Mouse (Mus musculus): ENCODE measurements around the gene Lin7a. TPM values are rescaled to one million over a fixed set of nuclear protein-coding genes. Genes with fewer than 3 reads are reported as not detected.

Lin7a gene
- polyA plus RNA-seq, 1 experiment from 2014 or later = 2.0 TPM

- no peak for ATAC-seq (replicated peaks; ENCODE audit: extremely low read depth, insufficient read depth, low FRiP score)
- H3K27me3 ChIP-seq (ENCODE audit: control insufficient read depth, insufficient read depth, low read length) = no peaks in the 10 kb centered on the region
- 80% methylated on average over 6 of the region's 6 CpGs for whole genome bisulfite sequencing
- no peaks in the 10 kb centered on the region for H3K4me1 ChIP-seq (ENCODE audit: control insufficient read depth, insufficient read depth, low read length)
- no peaks in the 10 kb centered on the region for H3K9me3 ChIP-seq (replicated peaks; ENCODE audit: control insufficient read depth, low read length)
- H3K4me3 ChIP-seq (ENCODE audit: low read length) = no peak overlapping the region
- no peak overlapping the region for H3K9ac ChIP-seq (ENCODE audit: low read length)
- H3K4me2 ChIP-seq (ENCODE audit: low read depth, low read length) = no peak overlapping the region
- no peaks in the 10 kb centered on the region for H3K36me3 ChIP-seq (ENCODE audit: control insufficient read depth, insufficient read depth)
- H3K27ac ChIP-seq (ENCODE audit: low read length) = no peak overlapping the region
Measured at GRCm38 (mm10) chr10:107247001-107247670, 24.4 kb upstream of the Lin7a start.

- no peak for ATAC-seq (replicated peaks; ENCODE audit: extremely low read depth, insufficient read depth, low FRiP score)
- WGBS = 87% methylated on average over 8 of the region's 8 CpGs
- no peaks in the 10 kb centered on the region for H3K36me3 ChIP-seq (ENCODE audit: control insufficient read depth, insufficient read depth)
- H3K9ac ChIP-seq (ENCODE audit: low read length) = no peak overlapping the region
- H3K27ac ChIP-seq (ENCODE audit: low read length) = no peak overlapping the region
- H3K4me3 ChIP-seq (ENCODE audit: low read length) = no peak overlapping the region
- no peak overlapping the region for H3K4me2 ChIP-seq (ENCODE audit: low read depth, low read length)
- no peaks in the 10 kb centered on the region for H3K27me3 ChIP-seq (ENCODE audit: control insufficient read depth, insufficient read depth, low read length)
- H3K4me1 ChIP-seq (ENCODE audit: control insufficient read depth, insufficient read depth, low read length) = no peaks in the 10 kb centered on the region
- H3K9me3 ChIP-seq (replicated peaks; ENCODE audit: control insufficient read depth, low read length) = no peaks in the 10 kb centered on the region
Measured at GRCm38 (mm10) chr10:107248481-107248880, 23.0 kb upstream of the Lin7a start.

- no peak for ATAC-seq (replicated peaks; ENCODE audit: extremely low read depth, insufficient read depth, low FRiP score)
- H3K27ac ChIP-seq (ENCODE audit: low read length) = no peak overlapping the region
- WGBS = 66% methylated on average over 7 of the region's 7 CpGs
- no peak overlapping the region for H3K4me3 ChIP-seq (ENCODE audit: low read length)
- H3K27me3 ChIP-seq (ENCODE audit: control insufficient read depth, insufficient read depth, low read length) = no peaks in the 10 kb centered on the region
- no peak overlapping the region for H3K9ac ChIP-seq (ENCODE audit: low read length)
- no peaks in the 10 kb centered on the region for H3K36me3 ChIP-seq (ENCODE audit: control insufficient read depth, insufficient read depth)
- H3K9me3 ChIP-seq (replicated peaks; ENCODE audit: control insufficient read depth, low read length) = no peaks in the 10 kb centered on the region
- no peaks in the 10 kb centered on the region for H3K4me1 ChIP-seq (ENCODE audit: control insufficient read depth, insufficient read depth, low read length)
- no peak overlapping the region for H3K4me2 ChIP-seq (ENCODE audit: low read depth, low read length)
Measured at GRCm38 (mm10) chr10:107249056-107249455, 22.4 kb upstream of the Lin7a start.

- Histone ChIP-seq H3K9me3 (replicated peaks; ENCODE audit: control insufficient read depth, low read length) (no peaks in the 10 kb centered on the region), H3K4me3 (ENCODE audit: low read length) (no peak overlapping the region), H3K27ac (ENCODE audit: low read length) (no peak overlapping the region), H3K36me3 (ENCODE audit: control insufficient read depth, insufficient read depth) (no peaks in the 10 kb centered on the region), H3K9ac (ENCODE audit: low read length) (no peak overlapping the region), H3K4me1 (ENCODE audit: control insufficient read depth, insufficient read depth, low read length) (no peaks in the 10 kb centered on the region), H3K27me3 (ENCODE audit: control insufficient read depth, insufficient read depth, low read length) (no peaks in the 10 kb centered on the region), H3K4me2 (ENCODE audit: low read depth, low read length) (no peak overlapping the region)
- no peak for ATAC-seq (replicated peaks; ENCODE audit: extremely low read depth, insufficient read depth, low FRiP score)
- WGBS = 70% methylated on average over 5 of the region's 5 CpGs
Measured at GRCm38 (mm10) chr10:107249606-107250186, 21.8 kb upstream of the Lin7a start.

GRCm38 (mm10) chr10:107250346-107251210 is 20.9 kb upstream of the Lin7a start:
- Histone ChIP-seq H3K9ac (ENCODE audit: low read length) (no peak overlapping the region), H3K9me3 (replicated peaks; ENCODE audit: control insufficient read depth, low read length) (no peaks in the 10 kb centered on the region), H3K27me3 (ENCODE audit: control insufficient read depth, insufficient read depth, low read length) (no peaks in the 10 kb centered on the region), H3K27ac (ENCODE audit: low read length) (no peak overlapping the region), H3K4me2 (ENCODE audit: low read depth, low read length) (no peak overlapping the region), H3K4me1 (ENCODE audit: control insufficient read depth, insufficient read depth, low read length) (no peaks in the 10 kb centered on the region), H3K4me3 (ENCODE audit: low read length) (no peak overlapping the region), H3K36me3 (ENCODE audit: control insufficient read depth, insufficient read depth) (no peaks in the 10 kb centered on the region)
- 73% methylated on average over 7 of the region's 7 CpGs for WGBS
- no peak for ATAC-seq (replicated peaks; ENCODE audit: extremely low read depth, insufficient read depth, low FRiP score)

GRCm38 (mm10) chr10:107251271-107251670 is 20.2 kb upstream of the Lin7a start:
- Histone ChIP-seq H3K27ac (ENCODE audit: low read length) (no peak overlapping the region), H3K9ac (ENCODE audit: low read length) (no peak overlapping the region), H3K27me3 (ENCODE audit: control insufficient read depth, insufficient read depth, low read length) (no peaks in the 10 kb centered on the region), H3K36me3 (ENCODE audit: control insufficient read depth, insufficient read depth) (no peaks in the 10 kb centered on the region), H3K4me3 (ENCODE audit: low read length) (no peak overlapping the region), H3K9me3 (replicated peaks; ENCODE audit: control insufficient read depth, low read length) (no peaks in the 10 kb centered on the region), H3K4me1 (ENCODE audit: control insufficient read depth, insufficient read depth, low read length) (no peaks in the 10 kb centered on the region), H3K4me2 (ENCODE audit: low read depth, low read length) (no peak overlapping the region)
- no peak for ATAC-seq (replicated peaks; ENCODE audit: extremely low read depth, insufficient read depth, low FRiP score)
- 73% methylated on average over 2 of the region's 2 CpGs for WGBS

GRCm38 (mm10) chr10:107251801-107252502 is 19.5 kb upstream of the Lin7a start:
- H3K9ac ChIP-seq (ENCODE audit: low read length) = no peak overlapping the region
- 86% methylated on average over 2 of the region's 2 CpGs for WGBS

GRCm38 (mm10) chr10:107252503-107252815 is 19.0 kb upstream of the Lin7a start:
- Histone ChIP-seq H3K4me1 (ENCODE audit: control insufficient read depth, insufficient read depth, low read length) (no peaks in the 10 kb centered on the region), H3K27me3 (ENCODE audit: control insufficient read depth, insufficient read depth, low read length) (no peaks in the 10 kb centered on the region), H3K9me3 (replicated peaks; ENCODE audit: control insufficient read depth, low read length) (no peaks in the 10 kb centered on the region), H3K4me3 (ENCODE audit: low read length) (no peak overlapping the region), H3K27ac (ENCODE audit: low read length) (no peak overlapping the region), H3K4me2 (ENCODE audit: low read depth, low read length) (no peak overlapping the region), H3K36me3 (ENCODE audit: control insufficient read depth, insufficient read depth) (no peaks in the 10 kb centered on the region), H3K9ac (ENCODE audit: low read length) (no peak overlapping the region)
- ATAC-seq (replicated peaks; ENCODE audit: extremely low read depth, insufficient read depth, low FRiP score) = no peak
- WGBS = 74% methylated on average over 3 of the region's 3 CpGs

More at GRCm38 (mm10) chr10:107251801-107252502, 19.5 kb upstream of the Lin7a start:
- Histone ChIP-seq H3K27me3 (ENCODE audit: control insufficient read depth, insufficient read depth, low read length) (no peaks in the 10 kb centered on the region), H3K4me3 (ENCODE audit: low read length) (no peak overlapping the region), H3K36me3 (ENCODE audit: control insufficient read depth, insufficient read depth) (no peaks in the 10 kb centered on the region), H3K9me3 (replicated peaks; ENCODE audit: control insufficient read depth, low read length) (no peaks in the 10 kb centered on the region), H3K4me2 (ENCODE audit: low read depth, low read length) (no peak overlapping the region), H3K27ac (ENCODE audit: low read length) (no peak overlapping the region), H3K4me1 (ENCODE audit: control insufficient read depth, insufficient read depth, low read length) (no peaks in the 10 kb centered on the region)
- no peak for ATAC-seq (replicated peaks; ENCODE audit: extremely low read depth, insufficient read depth, low FRiP score)
